Mouse (Mus musculus) embryo, embryonic 10.5 days (tissue): ENCODE measurements around the gene Blm.
"Not testable (repeated sequence)": the region's sequence is repeated elsewhere in the genome, so short reads cannot be mapped to it uniquely, and the experiment has no call there.

Experiments
- DNase-seq: peaks from one replicate; pipeline ENCODE4 v3.0.0-alpha.2; 2015; ENCODE audit warnings: low spot score

The Blm gene

DNA sequence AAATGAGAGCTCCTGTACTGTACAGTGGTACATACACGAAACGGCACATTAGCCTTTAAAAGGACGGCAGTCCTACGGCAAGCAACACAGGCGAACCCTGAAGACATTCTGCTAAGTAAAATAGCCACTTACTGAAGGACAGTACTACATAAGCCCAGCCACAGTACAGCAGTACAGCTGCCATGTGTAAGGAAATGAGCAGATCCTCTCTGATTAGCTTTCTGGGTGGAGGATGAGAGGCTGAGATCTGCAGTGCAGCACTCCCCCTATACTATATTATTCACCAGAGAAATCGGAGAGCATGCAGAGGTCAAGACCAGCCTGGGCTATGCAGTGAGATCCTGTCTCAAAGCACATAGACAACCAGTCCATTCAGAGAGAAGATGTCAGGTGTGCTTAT lies 3.8 kb downstream of the Blm start:
- DNase-seq, result no peak

DNA sequence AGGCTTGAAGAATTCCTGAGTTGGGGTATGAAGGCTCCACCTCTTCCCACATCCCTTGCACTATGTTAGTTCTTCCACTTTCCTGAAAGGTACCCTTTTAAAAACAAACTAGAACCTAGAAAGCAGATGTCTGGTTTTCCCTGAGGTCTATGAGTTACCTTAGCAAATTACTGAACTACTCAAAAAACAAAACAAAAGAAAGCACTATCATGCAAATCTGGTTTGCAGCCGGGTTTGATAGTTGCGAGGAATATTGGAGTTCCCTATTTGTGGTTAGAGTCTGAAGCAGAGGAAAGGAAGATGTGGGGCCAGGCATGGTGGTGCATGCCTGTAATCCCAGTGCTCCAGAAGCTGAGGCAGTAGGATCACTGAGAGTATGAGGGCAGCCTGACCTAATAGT lies 4.3 kb downstream of the Blm start:
- DNase-seq, result no peak

DNA sequence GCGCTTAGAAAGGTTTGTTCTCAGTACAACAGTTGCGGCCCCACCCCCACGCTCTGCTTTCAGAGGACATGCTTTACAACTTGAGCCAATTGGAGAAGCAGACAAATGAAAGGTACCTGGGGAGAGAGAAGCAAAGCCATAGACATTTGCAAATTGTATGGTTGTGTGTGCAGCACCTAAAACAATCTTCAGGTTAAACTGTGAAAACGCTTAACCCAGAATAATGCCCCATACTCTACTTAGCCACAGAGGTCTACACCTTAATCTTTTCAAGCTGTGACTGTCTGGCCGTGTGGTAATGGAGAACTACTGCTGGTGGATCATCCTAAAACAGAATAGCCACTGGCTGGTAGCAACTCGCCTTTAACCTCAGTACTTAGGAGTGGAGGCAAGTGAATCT lies 8.2 kb downstream of the Blm start:
- no peak for DNase-seq

DNA sequence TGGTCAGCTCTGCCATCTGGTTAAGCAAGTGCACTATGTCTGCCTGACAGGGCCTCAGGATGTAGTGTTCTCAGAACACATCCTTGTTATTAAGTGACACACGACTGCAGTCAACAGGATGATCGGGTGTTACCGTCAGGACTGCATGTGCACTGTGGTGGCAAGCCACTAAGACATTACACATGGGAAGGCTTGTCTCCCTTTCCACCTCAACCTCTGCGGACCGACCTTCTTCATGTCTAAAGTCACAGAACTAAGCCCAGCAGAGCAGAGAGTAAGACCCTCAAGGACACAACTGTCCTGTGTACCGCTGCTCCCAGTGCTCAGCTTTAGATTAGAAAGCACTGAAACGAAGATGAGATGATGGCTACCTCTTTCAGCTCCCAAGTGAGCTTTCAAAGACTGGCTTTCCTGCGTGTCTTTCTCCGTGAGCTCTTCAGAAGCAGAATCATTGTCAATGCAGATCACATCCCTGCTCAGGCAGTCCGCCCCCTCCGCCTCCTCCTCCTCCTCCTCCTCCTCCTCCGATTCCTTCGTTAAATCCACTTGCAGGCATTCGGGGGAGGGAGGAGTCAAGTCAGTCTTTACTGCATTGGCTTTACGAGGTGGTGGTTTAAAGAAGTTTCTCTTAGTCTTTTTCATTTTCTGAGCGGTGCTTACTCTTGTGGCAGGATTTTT lies 22.4 kb downstream of the Blm start:
- no peak for DNase-seq

DNA sequence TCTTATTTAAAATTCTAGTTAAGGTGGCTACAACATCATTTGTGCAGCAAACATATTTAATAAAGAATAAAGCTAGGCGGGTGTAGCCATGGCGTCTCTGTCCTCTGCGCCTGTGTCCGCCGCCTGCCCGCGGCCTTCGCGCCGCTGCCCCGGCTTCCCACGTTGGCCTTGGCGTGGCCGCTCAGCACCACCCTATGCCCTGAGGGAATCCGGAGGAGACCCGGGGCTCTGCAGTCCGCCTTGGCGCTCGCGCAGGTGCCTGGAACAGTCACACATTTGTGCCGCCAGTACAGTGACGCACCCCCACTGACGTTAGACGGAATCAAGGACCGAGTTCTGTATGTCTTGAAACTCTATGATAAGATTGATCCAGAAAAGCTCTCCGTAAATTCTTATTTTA lies 27.2 kb downstream of the Blm start:
- DNase-seq, result not testable (repeated sequence)

DNA sequence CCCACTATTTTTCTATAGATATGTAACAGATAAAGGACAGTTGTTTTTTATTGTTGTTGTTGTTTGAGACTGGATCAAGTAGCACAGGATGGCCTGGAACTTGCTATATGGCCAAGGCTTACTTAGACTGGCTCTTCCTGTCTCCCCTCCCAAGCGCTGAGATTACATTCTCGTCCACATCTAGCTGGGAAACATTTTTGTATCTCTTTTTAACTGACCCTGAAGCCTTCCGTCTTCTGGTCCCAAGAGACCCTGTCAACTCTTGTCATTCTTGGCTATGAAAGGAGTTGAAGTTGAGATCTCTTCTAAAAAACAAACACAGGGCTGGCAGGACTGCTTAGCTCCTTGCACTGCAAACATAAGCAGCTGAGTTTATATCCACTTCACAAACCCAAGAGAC lies 28.9 kb downstream of the Blm start:
- DNase-seq, result no peak

DNA sequence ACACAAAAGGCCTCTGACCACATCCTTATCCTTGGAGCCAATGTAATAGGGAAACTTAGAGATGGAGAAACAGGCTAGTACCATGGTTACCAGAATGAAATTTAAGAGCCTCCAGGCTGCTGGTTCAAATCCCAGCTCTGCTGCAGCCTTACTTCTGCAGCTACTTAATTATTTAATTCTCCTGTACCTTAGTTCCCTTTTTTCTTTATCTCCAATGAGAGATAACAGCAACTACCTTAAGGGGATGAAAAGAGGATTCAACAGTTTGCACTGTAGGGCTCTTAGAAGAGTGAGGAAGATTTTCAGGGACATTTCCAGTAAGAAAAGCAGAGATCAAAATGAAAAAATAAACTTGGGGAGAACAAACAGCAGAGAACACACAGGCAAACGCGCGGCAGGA lies 30.0 kb downstream of the Blm start:
- no peak for DNase-seq

DNA sequence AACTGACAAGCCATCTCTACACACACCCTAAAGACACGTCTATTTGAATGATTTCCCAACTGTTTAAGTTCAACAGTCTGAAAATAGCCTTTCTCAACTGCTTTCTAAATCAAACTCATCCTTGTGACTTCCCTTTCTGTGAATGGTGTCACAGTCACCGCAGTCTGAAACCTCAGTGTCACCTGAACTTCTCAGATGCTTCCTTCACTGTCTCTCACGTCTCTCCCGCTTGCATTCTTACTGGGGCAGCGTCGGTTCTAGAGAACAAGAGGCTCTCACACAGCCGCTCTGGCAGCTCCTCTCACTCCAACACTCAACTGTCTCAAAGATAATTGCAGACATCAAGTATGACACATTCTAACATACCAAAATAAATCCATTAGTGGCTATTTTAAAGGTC lies 33.9 kb downstream of the Blm start:
- DNase-seq, result no peak

DNA sequence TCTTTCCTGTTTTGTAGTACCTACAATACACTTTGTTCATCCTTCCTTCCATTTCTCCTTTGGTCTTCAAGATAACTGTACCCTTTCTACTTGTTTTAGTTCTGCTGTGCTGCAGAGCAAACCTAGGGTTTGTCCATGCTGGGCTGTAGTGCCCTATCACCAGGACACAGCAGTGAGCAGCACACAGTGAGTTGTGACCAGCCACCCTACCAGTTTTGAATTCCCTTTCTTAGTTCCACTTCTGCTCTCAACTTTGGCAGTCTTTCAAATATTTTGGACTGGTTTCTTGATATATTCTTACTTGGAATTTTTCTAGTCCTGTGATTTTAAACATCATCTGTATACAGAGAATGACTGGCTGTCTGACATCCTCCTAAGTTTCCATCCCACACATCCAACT lies 34.8 kb downstream of the Blm start:
- DNase-seq, result no peak

DNA sequence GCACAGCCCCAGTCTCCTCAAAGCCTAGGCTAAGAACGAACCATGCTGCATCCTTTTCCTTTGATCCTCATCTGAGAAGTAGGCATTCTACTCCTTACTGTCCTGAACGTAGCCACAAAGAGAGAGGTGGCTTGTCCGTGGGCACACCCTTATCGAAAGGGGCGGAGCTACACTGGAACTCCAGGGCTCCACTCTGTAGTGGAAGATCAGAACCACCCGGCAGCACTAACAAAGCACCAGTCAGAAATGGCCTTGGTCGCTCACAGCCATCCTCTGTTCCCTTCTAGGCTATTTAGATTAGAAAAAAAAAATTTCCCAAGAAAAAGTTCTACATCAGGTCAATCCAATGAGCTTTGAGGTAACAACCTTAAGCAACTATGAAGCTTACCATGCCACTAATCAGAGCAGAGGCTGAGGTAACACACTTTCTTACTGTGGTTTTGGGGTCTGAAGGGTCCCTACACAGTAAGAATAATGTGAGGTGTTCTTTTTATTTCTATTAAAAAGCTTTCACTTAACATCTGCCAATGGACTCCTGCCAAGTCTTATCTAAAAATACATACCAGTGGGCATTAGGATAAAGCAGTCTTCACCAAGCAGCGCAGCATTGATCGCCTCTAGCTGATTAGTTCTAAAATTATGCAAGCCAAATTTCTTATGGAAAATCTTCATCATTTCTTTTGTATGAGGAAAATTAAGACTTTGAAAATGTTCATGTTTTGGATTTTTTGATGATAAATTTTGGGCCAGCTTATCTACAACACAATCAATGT lies 35.5 kb downstream of the Blm start:
- no peak for DNase-seq

DNA sequence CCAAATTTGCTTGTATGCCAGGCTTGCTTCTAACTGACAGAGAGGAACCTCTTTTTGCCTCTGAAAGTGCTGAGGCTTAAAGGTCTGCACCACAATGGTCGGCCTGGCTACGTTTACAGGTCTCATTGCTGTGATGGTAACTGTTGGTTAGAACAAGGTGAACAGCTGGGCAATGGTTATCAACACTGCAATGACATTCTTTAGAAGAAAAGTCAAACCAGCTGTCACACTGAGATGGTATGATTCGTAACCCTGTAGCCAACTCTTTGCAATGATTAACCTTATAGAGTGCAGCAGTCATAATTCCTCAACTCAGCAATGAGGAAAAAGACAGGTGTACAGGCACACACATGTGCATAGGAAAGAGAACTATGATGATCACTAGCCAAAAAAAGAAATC lies 38.3 kb downstream of the Blm start:
- no peak for DNase-seq

DNA sequence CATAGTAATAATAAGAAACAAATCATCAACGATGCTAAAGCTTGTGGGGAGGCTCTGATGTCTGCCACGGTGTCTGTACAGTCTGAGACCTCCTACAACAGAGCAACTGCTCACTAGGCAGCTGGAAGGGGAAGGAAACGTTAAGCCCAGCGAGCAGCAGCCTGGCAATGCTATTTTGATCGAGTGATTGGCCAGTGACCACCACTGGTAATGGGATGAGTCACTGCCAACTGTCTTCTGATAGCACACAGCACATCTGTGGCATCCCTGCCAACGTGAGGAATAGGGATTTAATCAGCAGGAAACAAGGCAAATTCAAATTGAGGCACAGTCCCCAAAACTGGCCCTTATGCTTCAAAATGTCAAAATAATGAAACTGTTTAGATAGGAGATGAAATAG lies 39.7 kb downstream of the Blm start:
- DNase-seq, result no peak

DNA sequence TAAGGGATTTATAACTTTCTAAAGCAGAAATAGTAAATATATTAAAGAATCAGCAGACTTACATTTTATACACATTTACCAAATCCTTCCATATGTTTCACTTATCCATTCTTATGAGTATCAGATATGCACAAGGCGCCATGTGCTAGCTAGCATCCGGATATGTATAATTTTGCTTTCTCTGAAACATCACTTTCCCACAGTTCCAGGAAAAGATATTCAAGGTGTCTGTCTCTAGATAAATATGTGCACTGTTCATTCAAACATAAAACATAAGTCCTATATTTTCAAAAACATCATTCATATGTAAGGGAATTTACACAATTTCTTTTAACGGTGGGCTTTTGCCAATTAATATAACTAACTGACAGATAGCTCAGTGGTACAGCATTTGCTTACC lies 42.9 kb downstream of the Blm start:
- no peak for DNase-seq

DNA sequence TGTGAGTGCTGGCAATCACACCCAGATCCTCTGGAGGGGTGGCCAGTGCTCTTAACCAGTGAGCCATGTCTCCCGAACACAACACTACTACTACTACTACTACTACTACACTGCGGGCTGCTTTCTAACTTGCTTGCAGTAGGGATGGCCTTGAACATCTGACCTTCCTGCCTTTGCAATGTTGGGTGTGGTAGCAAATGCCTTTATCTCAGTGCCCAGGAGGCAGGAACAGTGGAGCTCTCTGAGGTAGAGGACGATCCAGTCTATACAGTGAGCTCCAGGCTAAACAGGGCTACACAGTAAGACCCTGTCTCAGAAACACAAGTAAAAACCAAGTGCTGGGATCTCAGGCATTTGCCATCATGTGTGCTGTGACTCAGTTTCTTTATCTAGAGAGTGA lies 43.8 kb downstream of the Blm start:
- no peak for DNase-seq

DNA sequence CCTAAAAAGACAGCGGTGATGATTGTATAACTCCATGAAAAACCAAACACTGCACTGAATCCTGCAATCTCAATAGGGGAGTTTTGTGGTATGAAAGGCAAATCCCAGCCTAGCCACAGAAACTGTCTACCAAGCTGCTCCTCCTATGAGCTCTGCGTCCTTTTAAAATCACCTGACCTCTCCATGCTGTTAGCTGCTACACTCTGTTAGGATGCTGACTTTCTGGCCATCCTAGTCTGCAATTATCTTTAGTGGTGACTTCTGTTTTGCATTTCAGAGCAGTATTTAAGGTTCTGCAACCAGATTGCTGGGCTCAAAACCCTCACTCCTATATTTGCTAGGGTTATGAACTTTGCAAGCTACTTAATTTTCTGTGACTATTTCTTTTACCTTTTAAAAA lies 44.6 kb downstream of the Blm start:
- no peak for DNase-seq

DNA sequence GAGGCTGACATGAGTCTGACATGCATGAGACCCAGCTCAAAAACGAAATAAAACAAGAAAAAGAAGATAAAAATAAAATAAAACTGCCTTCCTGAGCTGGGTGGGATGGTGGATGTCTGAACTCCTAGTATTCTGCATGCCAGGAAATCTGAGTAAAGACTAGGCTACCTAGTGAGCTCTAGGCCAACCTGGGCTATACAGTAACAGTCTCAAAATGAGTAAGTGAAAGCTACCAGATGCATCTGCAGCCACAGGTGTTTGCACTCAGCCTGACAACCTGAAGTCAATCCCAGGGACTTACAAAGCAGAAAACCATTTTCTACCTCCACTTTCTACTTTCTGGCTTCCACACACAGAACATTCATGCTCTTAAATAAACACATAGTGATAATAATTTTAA lies 45.5 kb downstream of the Blm start:
- no peak for DNase-seq

DNA sequence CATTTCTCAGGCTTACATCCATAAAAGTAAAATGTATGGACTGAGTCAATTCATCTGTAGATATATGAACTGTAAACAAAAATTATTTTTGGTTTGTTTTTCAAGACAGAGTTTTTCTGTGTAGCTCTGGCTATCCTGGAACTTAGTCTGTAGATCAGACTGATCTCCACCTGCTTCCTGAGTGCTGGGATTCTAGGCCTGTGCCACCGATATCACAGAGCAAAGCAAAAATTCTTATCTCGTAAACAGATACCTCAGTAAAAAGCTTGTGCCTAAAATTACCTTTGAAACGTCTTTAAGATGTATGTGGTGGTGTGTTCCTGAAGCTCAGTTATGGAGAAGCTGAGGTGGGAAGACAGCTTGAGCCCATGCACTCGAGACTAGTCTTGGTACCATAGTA lies 47.7 kb downstream of the Blm start:
- DNase-seq, result no peak

DNA sequence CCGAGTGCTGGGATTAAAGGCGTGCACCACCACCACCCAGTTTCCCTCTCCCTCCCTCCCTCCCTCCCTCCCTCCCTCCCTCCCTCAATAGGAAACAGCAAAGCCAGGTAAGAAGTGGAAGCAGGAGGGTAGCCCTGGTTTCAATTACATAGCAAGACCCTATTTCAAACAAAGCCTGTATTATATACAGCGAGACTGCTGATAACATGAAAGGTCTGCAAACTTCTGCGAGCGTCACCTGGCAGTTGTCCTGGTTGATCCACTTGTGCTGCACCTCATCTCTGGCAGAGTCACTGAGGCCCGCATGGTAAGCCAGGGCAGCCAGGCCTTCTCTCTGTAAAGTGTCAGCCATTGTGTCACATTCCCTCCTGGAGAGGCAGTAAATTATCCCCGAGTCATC lies 54.8 kb downstream of the Blm start:
- DNase-seq, result peak; percentile 38

DNA sequence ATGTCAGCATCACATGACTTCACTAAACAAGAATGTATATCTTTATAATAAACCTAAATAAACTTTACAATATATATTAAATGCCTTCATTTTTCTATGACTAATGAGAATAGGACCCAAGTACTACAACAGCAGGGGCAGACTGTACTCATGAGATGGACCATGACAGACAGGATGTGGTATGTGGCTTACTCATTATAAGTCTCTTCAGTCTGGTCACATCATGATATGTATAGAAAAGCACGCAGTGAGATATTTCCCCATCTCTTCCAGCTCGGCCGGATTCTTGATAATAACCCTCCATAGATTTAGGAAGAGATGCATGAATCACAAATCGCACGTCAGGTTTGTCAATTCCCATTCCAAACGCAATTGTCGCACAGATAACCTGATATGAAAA lies 61.1 kb downstream of the Blm start:
- no peak for DNase-seq

DNA sequence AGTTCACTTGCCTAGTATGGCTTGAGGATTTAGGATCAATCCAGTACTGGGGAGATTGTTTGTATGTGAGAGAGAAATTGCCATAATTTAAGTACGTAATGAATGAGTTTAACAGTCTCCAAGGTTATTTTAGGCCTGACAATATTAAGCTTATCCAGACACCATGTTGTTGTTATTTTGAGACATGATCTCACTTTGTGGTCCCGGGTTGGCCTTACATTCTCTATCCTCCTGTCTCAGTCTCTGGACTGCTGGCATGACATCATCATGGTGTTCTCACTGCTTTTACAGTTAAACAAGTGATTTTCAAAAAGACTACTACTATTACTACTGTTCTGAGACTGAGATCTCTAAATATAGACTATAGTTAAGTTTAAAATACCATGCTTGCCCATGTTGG lies 66.1 kb downstream of the Blm start:
- no peak for DNase-seq

DNA sequence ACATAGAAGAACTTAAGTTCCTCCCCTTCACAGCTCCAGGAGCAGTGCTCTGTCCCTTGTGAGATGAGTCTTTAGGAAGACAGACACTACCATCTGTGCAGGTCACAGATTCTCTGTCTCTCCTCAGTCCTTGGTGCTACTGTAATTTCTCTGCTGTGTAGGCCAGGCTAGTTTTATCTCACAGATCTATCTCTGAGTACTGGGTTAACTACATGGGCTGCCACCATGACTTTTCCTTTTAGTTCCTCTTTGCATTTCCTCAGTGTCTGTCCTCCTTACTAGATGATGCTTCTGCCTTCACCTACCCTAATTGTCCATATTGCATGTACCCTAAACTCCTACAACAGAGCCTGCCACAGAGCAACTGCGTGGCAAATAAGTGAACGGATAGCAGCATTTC lies 67.6 kb downstream of the Blm start:
- DNase-seq, result no peak

DNA sequence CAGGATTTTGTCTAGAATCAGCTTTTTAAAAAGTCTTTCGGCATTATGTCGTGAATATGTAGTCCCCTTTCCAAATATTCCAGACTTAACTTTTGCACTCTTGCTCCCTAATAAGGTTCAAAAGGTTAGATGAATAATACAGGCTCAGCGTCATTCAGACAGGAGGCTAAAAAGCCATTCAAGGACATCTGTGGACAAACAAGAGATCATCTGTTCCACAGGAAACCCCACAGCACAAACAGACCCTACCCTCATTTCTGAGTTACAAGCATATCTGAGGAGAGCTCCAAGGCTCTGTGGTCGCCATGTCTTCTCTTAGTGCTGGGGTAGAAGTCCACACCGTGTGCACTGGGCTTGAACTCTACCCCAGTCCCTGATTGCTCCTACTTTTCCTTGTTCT lies 70.1 kb downstream of the Blm start:
- no peak for DNase-seq

DNA sequence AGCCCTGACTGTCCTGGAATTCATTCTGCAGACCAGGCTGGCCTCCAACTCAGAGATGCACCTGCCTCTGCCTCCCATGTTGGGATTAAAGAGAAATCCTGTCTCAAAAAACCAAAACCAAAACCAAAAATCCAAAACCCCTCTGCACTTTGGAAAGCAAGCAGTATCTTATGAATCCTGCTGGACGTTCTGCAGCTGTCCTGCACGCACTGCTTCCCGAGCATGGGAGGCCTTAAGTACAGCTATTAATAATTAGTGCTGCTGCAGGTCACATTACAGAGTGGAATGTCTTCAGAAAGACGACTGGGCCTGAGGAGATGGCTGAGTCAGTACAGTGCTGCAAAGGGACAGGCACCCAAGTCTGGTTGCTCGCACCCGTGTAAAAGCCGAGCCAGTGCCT lies 73.0 kb downstream of the Blm start:
- no peak for DNase-seq

DNA sequence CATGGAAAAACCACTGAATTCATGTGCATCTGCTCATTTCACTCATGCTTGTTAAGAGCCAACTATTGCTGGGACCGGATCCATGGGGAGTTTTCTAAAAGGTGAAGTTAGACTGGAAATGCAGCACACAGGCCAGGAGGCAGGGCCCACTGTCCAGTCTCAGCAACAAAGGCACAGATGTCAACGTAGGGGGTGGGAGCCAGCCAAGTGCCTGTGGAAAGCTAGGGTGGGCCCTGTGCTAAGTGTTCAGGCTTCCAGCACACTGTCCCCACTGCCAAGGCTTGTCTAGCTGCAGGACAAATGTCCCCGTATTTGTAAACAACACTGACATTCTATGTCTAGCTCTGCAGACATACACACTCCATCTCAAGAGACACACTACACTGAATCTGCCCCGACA lies 74.0 kb downstream of the Blm start:
- no peak for DNase-seq
